Mouse (Mus musculus) left cerebral cortex, postnatal 36 days (tissue): ENCODE data around the gene Grm4. TPM values are rescaled to one million over a fixed set of nuclear protein-coding genes. Genes with fewer than 3 reads are reported as not detected.

Experiments
- DNase-seq, 2 experiments: peaks; one replicate each; pipeline ENCODE4 v3.0.0; 2021 to 2022; ENCODE audit warnings: low spot score in 2 of 2, mixed read lengths in 1 of 2
- intact Hi-C: fragments of 180-260 bp; cut with DNase I; formaldehyde crosslinking; loops from one replicate; pipeline ENCODE4 v1.15.1; 2025
- total RNA-seq, 2 experiments: library from RNA; stranded (reverse); gene quantifications; 2 replicates each; pipeline ENCODE4 v1.2.3; 2021

Grm4 gene
- total RNA-seq, 2 experiments from 2014 or later = 23.0 to 27.0 TPM

DNA sequence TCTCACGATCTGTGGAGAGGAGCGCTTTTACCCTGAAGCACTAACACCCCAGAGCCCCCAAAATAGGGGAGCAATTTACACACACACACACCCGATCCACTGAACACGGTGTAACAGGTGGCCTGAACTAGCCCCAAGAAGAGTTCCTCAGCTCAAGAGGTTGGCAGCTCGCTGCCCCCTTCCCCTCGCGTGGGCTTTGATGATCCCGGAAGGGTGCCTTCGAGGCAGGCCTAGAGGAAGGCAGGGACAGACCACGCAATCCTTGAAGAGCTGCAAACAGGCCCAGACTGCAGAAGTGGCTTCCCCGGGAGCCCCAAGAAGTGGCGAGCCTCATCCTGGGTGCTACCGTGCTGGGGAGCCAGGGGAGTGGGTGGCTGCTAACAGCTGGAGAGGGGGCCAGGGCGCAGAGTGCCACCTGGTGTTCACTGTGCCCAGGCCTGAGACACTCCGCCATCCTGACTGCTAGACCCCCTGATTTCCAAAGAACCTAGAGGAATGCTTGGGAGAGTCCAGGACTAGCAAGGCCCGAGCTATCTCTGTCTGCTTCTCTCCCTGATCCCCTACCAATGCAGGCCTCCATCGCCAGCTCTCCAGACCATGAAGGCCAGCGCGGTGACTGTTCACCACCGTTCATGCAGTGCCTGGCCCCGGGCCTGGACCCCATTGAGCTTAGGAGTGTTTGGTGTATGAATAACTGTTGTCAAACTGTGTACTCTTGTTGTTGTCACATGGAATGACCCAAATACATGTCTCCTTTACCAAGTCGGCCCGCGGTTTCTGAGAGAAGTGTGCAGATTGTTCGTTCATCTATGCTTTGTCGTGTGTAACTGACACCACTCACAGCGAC, 7.1 kb downstream of the Grm4 start:
- peak in 1 of 2 experiments; percentile 14 for DNase-seq
- intact Hi-C loops = loop anchor here (2.0 to 5.0 kb wide), 2 partner anchors 152 to 311 kb away; no protein-coding TSS in a partner anchor

DNA sequence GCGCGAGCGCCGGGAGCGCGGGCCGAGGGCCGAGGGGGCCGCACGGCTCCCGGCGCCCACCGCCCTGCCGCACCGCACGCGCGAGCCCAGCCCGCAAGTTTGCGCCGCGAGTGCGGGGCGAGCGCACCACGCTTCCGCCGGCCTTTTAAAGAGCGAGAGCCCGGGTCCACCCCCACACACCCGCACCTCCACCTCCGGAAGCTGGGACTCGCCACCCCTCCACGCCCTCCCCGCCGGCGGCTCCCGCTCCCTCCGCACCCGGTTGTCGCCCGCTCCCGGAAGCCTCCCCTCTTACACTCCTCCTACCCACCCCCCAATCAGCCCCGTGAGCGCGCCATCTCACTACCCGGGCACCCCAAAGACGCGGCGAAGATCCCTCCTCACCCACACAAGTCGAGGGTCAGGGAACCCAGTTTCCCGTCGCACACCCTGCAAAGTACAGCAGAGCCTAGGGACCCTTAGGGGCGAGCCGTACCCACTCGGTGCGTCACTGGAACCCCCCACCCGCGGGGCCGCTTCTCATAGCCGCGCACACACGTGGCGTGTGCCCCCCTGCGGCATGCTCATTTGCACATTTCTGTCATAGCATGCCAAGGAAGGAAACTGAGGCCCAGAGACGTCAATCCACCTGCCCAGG, 7.8 kb downstream of the Grm4 start:
- intact Hi-C loops = loop anchor here (2.0 to 5.0 kb wide), 2 partner anchors 151 to 311 kb away; no protein-coding TSS in a partner anchor
- peak; percentile 28 to 46 for DNase-seq

DNA sequence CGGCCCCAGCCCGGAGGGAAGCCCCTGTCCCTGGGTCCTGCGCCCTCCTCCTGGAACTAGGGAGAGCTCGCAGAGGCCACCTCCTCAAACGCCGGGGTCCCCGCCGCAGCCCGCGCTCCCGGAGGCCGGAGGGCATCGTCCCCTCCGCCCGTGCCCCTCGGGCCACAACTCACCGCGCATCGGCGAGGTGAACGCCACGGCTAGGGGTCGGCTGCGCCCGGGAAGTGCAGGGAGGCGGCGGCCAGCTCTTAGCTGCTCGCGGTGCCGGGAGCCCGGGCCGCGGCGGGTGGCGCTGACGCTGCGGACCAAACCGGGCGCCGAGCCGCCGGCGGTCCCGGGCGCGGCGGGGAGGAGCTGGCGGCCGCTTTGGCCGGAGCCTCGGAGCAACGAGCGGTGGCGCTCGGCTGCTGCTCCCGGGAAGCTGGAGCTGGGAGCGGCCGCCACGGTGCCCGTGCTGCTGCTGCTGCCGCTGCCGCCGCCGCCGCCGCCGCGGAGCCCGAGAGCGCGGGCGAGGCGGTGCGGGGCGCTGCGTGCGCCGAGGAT, 8.5 kb downstream of the Grm4 start:
- intact Hi-C loops = loop anchor here (2.0 to 5.0 kb wide), 2 partner anchors 150 to 310 kb away; no protein-coding TSS in a partner anchor
- peak; percentile 21 to 59 for DNase-seq

DNA sequence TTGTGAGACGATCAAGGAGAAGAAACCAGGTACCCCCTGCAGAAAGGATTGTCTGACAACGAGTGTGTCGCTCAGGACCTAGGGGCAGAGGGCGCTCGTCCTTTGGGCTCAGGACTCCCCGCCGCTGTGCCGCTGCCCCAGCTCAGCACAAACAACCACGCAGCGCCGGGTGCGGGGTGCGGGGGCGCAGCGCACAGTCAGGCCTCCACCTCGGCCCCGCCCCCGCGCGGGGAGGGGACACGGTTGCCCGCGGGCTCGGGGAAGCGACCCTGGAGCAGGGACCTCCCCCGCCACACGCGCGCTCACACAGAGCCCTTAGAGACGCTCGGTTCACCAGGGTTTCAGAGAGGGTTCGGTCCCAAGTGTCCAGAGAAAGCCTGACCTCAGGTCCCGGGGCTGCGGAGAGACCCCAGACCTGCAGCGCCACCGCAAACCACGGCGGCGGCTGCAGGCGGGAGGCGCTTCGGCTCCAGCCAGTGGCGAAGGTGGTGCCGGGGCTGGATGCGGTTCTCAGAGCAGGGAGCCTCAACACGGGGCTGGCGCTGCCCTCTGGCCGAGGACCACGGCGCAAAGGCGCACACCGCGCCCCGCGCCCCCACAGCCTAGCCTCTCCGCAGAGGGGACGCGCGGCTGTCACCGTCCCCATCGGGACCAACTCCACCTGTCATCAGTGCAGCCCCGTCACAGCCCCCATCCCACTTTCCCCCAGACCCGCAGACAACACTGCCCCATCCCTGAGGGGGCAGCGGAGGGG, 9.2 kb downstream of the Grm4 start:
- intact Hi-C loops = loop anchor here (2.0 to 5.0 kb wide), 2 partner anchors 150 to 309 kb away; no protein-coding TSS in a partner anchor
- DNase-seq = peak; percentile 43 to 55

DNA sequence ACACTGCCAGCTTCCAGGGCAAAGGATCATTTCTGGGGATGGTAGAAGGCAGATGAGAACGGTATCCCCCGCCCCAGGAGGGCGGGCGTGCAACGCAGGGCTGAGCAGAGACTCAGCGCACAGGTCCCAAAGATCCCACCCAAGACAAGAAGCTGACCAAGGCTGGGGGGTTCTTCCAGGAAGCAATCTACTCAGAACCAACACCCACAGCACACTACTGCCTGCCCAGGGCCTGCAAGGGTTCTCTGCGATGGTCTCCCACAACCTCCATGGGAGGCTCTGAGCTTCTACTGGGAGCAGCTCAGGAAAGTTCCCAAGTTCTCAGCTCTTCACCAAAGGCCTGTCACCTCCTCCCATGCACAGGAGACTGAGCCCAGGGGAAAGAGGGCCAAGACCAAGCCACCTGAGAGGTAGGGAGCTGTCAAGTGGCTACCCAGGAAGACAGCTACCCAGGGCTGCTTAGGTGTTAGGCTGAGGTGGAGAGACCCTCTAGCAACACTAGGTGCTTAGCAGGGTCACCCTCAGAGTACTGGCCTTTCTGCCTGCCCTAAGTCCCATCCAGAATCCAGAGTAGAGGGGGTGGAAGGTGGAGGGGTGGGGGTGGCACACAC, 10.0 kb downstream of the Grm4 start:
- DNase-seq = no peak
- intact Hi-C loops = loop anchor here (5.0 kb wide), 1 partner anchor 149 kb away; no protein-coding TSS in a partner anchor

DNA sequence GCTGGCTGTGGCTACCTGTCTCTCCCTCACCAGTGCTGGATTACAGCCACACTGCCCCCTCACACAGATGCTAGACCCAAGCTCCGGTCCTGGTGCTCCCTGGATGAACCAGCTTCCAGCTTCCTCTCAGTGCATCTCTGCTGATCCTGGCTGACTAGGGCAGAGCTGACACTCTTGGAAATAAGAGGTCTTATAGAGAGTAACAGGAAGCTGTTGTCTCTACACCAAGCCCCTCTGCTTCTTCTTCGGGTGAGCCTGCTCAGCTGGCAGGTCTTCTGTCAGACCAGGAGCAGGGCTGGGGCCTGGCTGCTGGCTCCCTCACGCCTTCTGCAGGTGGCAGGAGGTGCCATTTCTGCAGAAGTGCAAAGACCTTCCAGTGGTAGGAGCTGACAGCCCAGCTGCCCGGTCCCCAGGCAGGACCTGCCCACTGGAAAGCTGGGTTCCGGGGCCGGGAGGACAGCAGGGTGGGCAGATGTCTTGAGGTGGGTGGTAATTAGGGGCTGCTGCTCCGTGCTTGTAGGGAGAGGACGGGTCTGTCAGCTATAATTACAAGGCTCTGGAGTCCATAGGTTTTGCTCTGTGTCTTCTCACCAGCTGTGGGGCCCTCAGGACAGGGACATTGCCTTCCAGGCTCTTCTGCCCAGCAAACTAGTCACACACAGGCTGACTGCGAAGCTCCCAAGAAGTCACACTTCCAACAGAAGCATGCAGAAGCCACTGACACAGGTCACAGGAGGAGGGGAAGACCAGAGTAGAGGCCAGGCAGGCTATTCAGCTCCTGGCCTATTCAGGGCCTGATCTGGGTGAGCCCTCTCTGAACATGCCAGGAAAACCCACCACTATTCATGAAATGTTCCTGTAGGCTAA, 10.7 kb downstream of the Grm4 start:
- intact Hi-C loops = loop anchor here (5.0 kb wide), 1 partner anchor 148 kb away; no protein-coding TSS in a partner anchor
- no peak for DNase-seq

DNA sequence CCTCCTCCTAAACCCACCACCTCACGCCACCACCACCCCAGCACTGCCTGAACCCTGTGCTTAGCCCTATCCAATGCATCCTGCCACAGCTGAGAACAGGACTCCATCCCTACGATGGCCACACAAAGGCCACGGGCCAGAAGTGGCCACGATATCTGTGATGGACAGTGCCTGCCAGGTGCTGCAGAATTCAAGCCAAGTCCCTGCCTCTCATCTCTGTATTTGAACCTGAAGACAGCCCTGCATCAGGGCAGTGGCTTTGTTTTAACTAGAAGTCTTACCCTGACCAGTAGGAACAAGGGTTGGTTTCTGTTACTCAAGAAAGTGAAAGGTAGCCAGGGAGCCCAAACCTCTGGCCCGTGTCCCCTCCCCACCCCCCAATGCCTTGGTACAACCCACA, 12.1 kb downstream of the Grm4 start:
- intact Hi-C loops = no loop called here
- no peak for DNase-seq

DNA sequence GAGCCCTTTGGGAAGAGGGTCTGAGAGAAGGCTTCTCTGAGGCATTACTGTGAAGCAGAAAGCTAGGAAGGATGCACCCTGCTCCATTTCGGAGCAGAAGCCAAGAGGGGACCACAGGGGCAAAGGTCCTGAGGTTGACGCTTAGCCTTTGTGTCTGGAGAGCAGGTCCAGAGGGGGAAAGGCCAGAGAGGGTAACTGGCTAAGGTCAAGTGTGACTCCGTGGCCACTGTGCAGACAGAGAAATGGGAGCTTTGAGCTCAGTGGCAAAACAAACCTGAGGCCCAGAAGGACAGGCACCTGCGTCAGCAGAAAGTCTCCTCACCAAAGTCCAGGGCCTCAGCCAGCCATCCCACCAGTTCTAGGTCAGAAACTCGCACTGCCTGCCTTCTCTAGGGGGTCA, 12.7 kb downstream of the Grm4 start:
- intact Hi-C loops = no loop called here

DNA sequence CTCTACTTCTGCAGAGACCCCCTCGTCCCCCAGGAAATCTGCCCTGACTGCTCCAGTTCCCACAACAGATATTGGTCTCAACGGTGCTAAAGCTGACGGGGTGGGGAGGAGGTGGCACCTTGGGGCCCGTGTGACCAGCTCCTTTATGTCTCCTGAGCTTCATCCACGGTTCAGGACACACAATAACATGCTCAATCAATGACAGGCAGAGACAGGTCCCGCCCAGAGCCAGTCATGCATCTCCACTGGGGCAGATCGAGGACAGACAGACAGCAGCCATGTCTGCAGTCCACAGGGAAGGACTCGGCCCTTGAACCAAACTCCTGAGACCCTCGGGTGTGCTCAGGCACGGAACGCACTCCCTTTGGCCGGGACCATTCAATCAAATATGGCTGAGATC, 13.2 kb downstream of the Grm4 start:
- DNase-seq = no peak
- intact Hi-C loops = no loop called here

More for the DNA sequence above, 12.7 kb downstream of the Grm4 start:
- no peak for DNase-seq

DNA sequence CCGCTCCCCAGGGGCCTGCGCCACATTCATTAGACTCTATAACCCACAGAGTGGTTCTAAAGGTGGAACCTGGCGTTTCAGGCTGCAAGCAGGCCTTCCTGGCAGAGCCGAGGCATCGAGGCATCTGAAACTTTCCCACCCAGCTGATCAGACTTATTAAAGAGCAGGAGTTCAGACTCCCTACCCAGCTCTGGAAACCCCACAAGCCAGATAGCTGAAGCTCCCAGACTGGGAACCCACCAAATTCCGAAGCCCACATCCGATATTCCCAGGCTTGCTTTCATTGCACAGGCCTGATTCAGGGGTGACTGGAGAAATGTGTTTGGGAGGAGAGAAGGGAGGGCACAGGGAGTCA, 13.6 kb downstream of the Grm4 start:
- DNase-seq = no peak
- intact Hi-C loops = no loop called here

DNA sequence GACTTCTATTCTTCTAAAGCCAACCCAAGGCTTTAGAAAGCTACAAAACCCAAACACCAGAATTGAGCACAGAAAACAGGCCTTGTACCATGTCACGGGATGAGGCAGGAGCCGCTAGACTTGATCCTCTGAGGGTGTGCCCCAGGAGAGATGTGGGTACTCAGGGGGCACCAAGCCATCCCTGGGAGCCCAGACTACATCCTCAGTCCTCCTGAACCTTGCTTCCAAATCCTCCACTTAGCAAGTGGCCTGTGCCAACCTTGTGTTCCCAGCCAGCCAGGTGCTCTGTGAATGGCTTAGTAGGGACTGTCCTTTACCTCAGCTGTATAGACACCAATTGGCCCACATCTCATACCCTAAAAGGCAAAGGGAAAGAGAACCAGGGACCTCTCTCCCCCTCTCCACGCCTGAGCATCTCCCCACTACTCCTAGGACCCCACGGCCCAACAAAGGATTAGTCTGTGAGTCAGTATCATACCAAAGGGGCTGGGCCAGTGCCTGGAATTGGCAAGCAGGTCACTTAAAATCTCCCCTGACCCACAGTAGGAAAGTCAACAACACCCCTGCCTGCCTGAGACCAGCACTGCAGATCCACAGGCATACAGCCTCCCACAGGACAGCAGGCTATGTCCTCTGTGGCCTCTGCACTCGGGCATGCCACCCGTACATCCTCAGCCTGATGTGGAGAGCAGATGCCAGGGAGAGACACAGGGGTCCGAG, 14.2 kb downstream of the Grm4 start:
- intact Hi-C loops = no loop called here
- no peak for DNase-seq

DNA sequence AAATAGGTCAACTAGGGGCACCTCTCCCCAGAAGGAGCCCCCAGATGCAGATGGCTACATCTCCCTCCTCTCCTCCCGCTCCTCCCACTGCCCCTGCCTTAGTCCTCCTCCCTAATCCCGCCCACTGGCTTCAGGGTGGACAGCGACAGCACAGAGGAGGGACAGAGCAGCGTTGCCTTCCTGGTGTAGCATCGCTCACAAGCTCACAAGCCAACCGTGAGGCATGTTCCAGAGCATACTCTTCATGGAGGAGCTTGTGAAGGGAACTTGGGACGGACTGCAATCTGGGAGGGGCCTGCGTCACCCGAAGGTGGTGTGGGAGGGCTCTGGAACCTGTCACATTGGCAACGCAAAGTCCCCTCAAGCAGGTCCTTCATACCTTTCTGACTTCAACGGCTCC, 14.8 kb downstream of the Grm4 start:
- DNase-seq = no peak
- intact Hi-C loops = no loop called here

DNA sequence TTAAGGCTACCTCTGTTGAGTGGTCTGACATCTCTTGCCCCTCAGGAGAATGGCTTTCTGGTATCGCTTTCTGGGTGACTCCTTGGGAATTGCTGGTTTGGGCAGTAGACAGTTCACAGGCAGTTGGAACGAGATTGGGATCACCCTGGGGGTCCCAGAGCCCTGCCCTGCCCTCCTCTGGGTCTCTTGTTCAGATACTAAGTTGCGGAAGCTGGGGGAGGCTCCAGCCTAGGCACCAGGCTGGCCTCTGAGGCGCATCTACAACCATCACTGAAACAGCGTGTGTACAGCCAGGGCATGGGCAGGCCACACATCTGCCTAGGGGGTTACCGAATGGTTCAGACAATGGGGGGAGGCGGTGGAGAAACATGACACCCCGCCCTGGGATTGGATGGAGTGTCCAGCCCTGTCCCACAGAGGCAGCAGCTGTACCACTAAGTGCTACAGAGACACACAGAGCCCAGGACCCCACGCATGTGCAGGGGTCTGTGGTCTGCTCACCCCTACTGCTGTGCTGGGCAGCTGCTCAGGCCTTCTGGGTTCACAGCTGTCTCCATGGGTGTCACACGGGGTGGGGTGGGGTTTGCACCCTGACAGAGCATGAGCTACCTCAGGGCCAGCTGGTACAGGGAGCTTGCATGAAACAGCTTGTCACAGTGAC, 15.9 kb downstream of the Grm4 start:
- no peak for DNase-seq
- intact Hi-C loops = no loop called here

DNA sequence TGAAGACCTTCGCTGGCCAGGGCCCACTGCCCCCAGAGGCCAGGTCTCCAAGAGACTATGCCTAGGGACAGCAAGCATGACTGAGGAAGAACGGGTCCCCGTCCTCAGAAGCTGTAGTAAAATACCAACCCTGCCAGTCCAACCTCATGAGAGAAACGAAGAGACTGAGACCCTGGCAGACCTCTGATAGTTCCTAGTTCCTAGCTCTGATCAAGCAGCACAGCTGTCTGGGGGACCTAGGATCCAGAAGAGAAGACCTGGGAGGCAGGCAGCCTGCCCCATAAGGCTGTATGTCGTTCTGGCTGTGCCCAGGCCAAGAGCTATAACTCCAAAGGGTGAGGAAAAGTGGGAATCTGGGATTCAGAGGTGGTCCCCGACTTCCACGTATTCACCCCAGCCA, 17.3 kb downstream of the Grm4 start:
- intact Hi-C loops = no loop called here
- DNase-seq = no peak

DNA sequence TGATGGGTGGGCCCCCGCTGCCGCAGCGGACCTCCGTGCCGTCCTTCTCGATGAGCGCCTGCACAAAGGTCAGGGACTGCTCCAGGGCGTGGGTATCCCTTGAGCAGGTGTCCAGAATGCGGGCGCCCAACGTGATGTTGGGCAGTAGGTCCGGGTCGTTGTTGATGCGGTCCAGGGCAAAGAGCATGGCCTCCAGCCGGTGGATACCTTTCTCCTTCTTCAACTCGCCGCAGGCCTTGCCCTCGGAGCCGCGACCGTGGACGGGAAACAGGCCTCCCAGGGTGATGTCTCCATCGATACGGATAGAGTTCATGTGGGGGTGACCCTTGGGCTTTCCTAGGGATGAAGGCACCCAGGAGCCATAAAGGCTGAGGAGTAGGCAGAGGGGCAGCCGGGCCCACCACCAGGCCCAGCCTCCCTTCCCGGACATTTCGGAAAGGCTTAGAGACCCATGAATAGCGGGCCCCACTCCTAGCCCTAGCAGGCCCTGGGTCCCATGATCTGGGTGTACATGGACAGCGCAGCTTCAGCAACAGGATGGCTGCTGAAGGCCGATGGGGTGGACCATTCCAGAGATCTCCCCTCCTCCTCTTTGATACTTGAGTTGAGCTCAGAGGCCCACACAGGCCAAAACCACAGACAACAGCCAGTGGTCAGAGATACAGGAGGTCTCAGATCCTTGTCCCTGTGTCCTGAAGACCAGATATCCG, 18.3 kb downstream of the Grm4 start:
- DNase-seq = no peak
- intact Hi-C loops = no loop called here

DNA sequence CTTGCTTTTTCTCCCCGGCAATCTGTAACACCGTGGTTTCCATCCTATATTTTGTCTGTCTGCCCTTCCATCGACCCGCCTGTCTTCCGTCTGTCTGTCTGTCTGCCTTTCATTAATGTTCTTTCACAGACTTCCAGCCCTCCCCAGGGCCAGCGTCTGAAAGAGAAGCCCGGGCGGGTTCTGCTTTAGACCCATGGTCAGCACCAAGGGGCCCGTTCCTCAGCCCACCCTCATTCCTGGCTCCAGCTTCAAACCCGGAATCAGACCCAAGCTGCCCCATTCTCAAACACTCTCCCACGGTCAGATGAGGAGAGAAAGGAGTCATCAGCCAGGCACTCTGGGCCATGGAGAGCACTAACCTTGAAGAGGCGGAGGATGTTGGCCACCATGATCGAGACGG, 18.9 kb downstream of the Grm4 start:
- intact Hi-C loops = no loop called here
- no peak for DNase-seq
